Mouse (Mus musculus) thymus, postnatal 10 days (tissue): ENCODE measurements at regions not wholly inside any gene's neighbourhood (a gene's known extent, or its start where the extent isn't known, plus 50 kb on each side); places are given as distances from the start of the nearest gene placed in this dataset.
A peak's percentile ranks its signal among the peaks of the same experiment; 100 is the strongest.

Experiments
- DNase-seq, 2 experiments: peaks; one replicate each; pipeline ENCODE4 v3.0.0; 2021; ENCODE audit warnings: low spot score in 2 of 2

GRCm38 (mm10) chr4:47534959-47535358 lies 60.5 kb downstream of the Sec61b start:
- DNase-seq = no peak

DNA sequence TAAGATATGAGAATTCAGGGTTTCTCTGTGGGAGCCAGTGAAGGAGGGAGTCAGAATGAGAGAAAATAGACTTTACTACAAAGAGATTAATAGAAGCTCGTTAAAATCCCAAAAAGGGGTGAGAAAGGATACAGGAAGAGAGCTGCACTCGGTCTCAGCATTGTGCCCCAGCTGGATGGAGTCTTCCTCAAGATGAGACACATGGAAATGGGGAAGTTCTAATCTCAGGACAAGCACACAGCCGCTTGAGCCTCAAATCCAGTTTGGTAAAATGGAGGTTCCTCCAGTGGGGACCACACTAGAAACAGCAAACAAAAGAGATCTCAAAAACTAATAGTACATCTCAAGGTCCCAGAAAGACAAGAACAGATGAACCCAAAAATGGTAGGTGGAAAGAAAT lies 93.2 kb downstream of the Sec61b start:
- DNase-seq = no peak

GRCm38 (mm10) chr4:47570846-47571245 lies 96.4 kb downstream of the Sec61b start:
- DNase-seq = no peak

- no peak for DNase-seq
These were observed 101.6 kb downstream of the Sec61b start for GRCm38 (mm10) chr4:47576011-47576410.

GRCm38 (mm10) chr4:47577490-47577889 lies 103.0 kb downstream of the Sec61b start:
- no peak for DNase-seq

DNA sequence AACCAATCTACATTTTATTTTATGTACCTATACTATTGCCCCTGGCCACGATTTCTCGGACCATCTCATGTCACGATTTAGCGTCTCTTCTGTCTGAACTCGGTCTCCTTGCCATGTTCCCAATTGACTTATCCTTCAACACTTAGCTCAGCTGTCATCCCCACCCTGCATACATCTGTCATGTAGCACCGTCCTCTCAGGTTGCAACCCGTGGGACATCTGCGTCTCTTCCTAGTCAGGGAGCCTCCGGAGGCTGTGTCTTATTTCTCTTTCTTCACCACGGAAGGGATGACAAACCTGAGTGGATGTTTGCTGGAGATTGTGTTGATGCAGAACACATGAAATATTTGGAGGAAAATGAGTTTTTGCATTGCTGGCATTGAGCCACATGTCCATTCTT lies 104.2 kb downstream of the Sec61b start:
- DNase-seq = no peak

DNA sequence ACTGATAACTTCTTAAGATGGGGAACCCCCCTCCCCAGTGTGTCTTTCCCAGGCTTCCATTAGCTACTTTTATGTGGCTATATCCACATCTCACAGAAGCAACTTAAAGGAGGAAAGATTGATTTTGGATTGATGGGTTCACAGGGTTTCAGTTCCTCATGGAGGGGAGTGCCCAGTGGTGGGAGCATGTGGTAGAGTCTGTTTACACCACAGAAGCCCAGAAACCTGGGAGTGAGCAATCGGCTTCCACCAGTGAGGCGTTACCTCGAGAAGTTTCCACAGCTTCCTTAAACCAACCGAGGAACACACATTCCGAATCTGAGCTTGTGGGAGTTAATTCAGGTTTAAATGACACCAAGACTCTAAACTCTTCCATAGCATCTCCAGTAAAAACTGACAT lies 106.1 kb downstream of the Sec61b start:
- DNase-seq = no peak

DNA sequence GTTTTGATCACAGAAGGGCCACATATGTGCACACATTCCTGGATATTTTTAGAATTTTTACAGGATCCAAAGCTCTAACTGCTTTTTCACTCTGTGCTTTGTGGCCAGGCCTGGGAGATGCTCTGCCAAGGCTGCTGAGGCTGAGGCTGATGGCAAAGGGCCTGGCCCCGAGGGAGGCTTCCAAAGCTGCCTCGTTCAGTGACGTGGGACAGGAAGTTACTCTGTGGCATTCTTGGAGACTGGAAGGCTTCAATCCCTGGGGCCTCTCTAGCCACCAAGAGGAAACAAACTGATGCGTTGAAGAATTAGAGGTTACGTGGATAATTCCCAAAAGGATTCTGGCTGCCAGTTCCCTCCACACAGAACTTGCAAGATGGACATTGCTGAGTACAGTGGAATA lies 112.8 kb downstream of the Sec61b start:
- DNase-seq = no peak

- no peak for DNase-seq
These were observed 118.0 kb downstream of the Sec61b start for GRCm38 (mm10) chr4:47592271-47592986.

DNA sequence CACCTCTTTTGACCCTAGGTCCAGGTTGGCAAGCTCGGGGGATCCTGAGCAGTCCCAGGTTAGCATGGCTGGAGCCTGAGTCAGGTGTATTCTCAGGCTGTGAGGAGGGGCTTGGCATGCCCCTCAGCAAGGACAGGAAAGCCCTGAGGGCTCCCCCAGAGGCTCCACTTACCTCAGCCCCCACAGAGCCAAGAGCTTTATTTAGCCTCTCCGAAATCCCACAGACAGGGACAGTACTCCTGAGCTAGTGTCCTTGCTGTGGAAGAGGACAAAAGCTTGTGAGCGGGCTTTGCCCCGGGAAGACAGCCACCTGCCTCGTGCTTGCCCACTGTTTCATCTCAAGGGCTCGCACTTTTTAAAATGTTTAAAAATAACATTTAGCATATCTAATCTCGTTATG lies 118.7 kb downstream of the Sec61b start:
- no peak for DNase-seq

DNA sequence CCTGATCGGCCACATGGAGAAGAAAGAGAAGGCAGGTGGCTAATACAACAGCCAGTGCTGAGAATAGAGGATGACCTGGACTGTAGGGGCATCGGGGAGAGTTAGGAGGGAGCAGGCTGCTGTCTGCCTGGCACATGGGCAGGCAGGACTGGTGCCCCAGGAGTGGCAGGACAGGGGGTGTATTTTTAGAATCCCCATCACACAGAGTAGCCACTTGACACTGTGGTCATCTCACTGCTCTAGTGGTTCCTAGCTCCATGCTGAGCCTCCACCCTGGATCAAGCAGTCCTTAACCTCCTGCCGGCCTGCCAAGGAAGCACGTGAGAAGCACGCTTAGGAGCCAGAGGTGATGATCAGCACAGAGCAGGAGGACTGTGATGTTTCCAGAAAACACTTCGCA lies 119.7 kb downstream of the Sec61b start:
- no peak for DNase-seq

GRCm38 (mm10) chr4:47595841-47596240 lies 121.4 kb downstream of the Sec61b start:
- no peak for DNase-seq

DNA sequence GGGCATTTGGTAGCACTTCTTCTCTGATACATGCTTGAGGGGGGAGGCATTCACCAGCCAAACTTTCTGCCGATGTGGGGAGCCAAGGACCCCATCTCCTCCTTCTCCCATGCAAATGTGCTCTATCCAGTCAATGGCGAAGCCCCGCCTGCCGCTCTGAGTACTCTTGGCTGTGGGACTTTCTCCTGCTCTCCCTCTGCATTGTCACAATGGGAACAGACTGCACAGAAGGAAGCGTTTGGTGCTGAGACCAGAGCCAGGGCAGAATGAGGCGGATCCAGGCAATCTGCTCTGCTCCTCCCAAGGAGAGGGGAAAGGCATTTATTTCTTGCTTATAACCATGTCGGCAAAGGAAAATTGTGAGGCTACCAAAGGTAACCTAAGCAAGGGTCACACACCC lies 123.1 kb downstream of the Sec61b start:
- DNase-seq = no peak

DNA sequence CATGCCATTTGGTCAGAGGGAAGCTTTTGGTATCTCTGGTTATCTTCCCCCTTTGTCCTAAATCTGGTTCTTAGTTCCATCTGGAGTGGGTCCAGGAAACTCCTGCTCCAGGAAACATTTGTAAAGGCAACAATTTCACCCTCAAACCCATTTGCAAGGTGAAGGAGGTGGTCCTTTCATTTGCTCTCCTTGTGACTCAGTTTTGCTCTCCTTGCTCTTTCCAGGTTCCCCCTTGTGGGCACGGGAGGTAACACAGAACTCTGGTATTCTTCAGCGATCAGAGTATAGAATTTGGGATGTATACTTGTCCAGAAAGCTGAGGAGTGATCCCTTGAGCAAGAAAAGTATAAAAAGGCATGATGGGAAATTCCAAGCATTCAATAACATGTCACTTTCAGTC lies 123.8 kb downstream of the Sec61b start:
- DNase-seq = peak in 1 of 2 experiments; percentile 44

GRCm38 (mm10) chr4:47601301-47602070 lies 127.0 kb downstream of the Sec61b start:
- no peak for DNase-seq

- no peak for DNase-seq
These were observed 128.9 kb downstream of the Sec61b start for GRCm38 (mm10) chr4:47603378-47603777.

GRCm38 (mm10) chr4:47603847-47604397 lies 129.5 kb downstream of the Sec61b start:
- DNase-seq = no peak

GRCm38 (mm10) chr4:47605676-47606075 lies 131.2 kb downstream of the Sec61b start:
- no peak for DNase-seq

GRCm38 (mm10) chr4:47608673-47609072 lies 134.2 kb downstream of the Sec61b start:
- no peak for DNase-seq

GRCm38 (mm10) chr4:47610913-47611312 lies 136.5 kb downstream of the Sec61b start:
- no peak for DNase-seq

GRCm38 (mm10) chr4:47616525-47616924 lies 142.1 kb downstream of the Sec61b start:
- no peak for DNase-seq

DNA sequence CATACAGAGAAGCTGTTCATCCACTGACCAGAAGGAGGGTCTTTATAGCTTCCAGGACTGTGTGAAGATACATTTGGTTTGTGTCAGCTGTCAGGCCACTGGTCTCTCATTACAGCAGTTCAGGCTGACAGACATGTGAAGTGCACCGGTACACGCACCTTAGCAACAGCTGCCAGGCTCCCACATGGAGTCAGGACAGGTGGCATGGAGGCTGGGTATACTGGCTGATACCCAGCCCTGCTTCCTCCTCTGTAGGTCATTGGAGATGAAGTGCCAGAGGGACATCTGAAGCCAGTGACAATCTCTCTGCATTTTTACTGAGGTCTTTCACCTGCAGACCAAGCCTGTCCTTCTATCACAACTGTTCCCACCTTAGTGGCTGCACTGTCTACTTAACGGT lies 146.2 kb downstream of the Sec61b start:
- no peak for DNase-seq
